Mouse (Mus musculus): ENCODE results near the gene Hoxa5. TPM values are rescaled to one million over a fixed set of nuclear protein-coding genes. Genes with fewer than 3 reads are reported as not detected.

Gene Hoxa5
- polyA plus RNA-seq, 1 experiment: 1.6 TPM

DNA sequence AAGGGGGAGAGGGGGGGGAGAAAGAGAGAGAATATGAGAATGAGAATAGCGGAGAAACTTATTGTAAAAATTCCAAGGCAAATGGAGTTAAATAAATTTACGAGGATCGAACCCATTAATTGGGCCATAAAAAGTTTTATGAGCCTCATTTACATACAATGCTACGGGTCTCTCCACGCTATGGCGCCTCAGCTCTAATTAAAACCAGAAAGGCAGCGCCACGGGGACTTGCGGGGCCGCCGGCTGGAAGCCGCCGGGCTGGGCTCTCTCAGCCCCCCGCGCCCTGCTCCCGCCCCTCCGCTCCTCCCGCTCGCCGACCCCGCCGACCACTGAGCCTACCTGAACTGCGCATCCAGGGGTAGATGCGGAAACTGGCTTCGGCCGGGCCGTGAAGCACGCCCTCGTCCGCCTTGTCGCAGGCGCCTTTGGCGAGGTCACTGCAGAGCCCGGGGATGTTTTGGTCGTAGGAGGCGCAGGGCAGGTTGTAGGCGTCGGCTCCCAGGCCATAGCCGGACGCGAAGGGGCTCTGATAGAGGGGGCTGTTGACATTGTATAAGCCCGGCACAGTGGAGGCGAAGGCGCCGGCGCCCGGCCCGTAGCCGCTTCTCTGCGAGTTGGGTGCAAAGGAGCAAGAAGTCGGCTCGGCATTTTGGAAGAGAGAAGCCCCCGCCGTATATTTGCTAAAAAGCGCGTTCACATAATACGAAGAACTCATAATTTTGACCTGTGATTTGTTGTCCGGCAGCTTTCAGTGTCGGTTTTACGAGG lies 12.5 kb upstream of the Hoxa5 start:
- Histone ChIP-seq H3K4me2 (ENCODE audit: low read depth) (peak overlapping the region; percentile 88), H3ac (ENCODE audit: control insufficient read depth, insufficient read length) (peak overlapping the region; percentile 46), H3K27me3 (ENCODE audit: control insufficient read depth, insufficient read depth, insufficient read length) (no peaks in the 10 kb centered on the region), H3K36me3 (ENCODE audit: control insufficient read depth, insufficient read depth) (no peaks in the 10 kb centered on the region), H3K79me2 (ENCODE audit: control insufficient read depth, insufficient read depth) (peaks cover 16% of the 10 kb centered on the region), H3K4me3 (peak overlapping the region; percentile 89)
- TF ChIP-seq E2F4 (IDR thresholded peaks at IDR 0.05; ENCODE audit: insufficient read depth): no peak
- TF ChIP-seq POLR2A (IDR thresholded peaks at IDR 0.05; ENCODE audit: insufficient read length, low read depth): peak; percentile 67
- TF ChIP-seq USF1 (IDR thresholded peaks at IDR 0.05; ENCODE audit: low read depth): no peak
- no peak for TF ChIP-seq SRF (IDR thresholded peaks at IDR 0.05; ENCODE audit: control insufficient read depth, insufficient read length, low read depth)
- peak; percentile 64 for TF ChIP-seq POLR2AphosphoS2 (IDR thresholded peaks at IDR 0.05; ENCODE audit: insufficient read length, low read depth)

- peak overlapping the region; percentile 88 for H3K4me2 ChIP-seq (ENCODE audit: low read depth)
- H3K79me2 ChIP-seq (ENCODE audit: control insufficient read depth, insufficient read depth): peaks cover 22% of the 10 kb centered on the region
- H3ac ChIP-seq (ENCODE audit: control insufficient read depth, insufficient read length): no peak overlapping the region
- no peak for TF ChIP-seq REST (IDR thresholded peaks at IDR 0.05; ENCODE audit: insufficient read depth, insufficient read length)
- TF ChIP-seq POLR2A (IDR thresholded peaks at IDR 0.05; ENCODE audit: insufficient read length, low read depth): peak; percentile 7
- no peaks in the 10 kb centered on the region for H3K36me3 ChIP-seq (ENCODE audit: control insufficient read depth, insufficient read depth)
- H3K4me3 ChIP-seq: peak overlapping the region; percentile 89
- no peaks in the 10 kb centered on the region for H3K27me3 ChIP-seq (ENCODE audit: control insufficient read depth, insufficient read depth, insufficient read length)
Measured at GRCm38 (mm10) chr6:52215771-52216535, 11.6 kb upstream of the Hoxa5 start.

DNA sequence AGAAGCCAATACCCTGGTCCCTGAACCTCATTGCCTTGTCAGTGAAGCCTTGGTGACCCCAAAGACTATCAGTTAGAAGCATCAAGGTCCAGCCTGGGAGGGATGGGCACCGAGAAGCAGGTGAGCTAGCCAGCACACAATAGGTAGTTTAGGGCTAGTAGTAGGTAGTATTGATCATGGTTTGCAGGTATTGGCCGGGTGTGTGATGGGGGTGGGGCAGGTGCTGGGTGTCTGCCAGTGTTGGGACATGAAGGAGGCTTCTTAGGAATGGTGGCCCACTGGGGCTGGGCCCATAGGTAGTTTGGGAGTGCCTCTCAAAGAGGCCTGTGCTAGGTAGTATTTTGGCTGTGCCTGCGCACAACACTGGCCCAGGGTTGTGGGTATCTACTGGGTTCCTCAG lies 10.7 kb upstream of the Hoxa5 start:
- peak overlapping the region; percentile 88 for H3K4me2 ChIP-seq (ENCODE audit: low read depth)
- no peaks in the 10 kb centered on the region for H3K27me3 ChIP-seq (ENCODE audit: control insufficient read depth, insufficient read depth, insufficient read length)
- no peaks in the 10 kb centered on the region for H3K36me3 ChIP-seq (ENCODE audit: control insufficient read depth, insufficient read depth)

DNA sequence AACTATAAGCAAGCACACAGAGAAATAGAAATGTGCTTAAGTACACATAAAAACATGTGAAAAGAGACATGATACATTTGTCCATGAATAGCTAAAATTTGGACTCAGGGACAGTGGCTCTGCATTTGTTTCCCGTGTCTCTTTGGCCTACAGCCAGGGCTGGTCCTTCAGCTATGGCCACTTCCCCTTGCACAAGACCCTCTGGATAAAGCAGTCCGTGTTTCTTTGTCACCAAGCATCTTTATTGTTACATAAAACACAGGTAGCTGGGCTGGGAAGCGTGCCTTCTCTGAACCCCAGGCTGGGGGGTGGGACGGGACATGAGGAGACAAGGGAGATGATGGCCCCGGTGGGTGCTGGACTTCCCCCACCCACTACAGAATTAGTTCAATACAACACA lies 9.9 kb upstream of the Hoxa5 start:
- Histone ChIP-seq H3K36me3 (ENCODE audit: control insufficient read depth, insufficient read depth) (no peaks in the 10 kb centered on the region), H3ac (ENCODE audit: control insufficient read depth, insufficient read length) (no peak overlapping the region), H3K4me3 (peak overlapping the region; percentile 67), H3K4me2 (ENCODE audit: low read depth) (peak overlapping the region; percentile 97), H3K79me2 (ENCODE audit: control insufficient read depth, insufficient read depth) (peaks cover 38% of the 10 kb centered on the region), H3K27me3 (ENCODE audit: control insufficient read depth, insufficient read depth, insufficient read length) (no peaks in the 10 kb centered on the region)
- TF ChIP-seq TCF12 (IDR thresholded peaks at IDR 0.05; ENCODE audit: insufficient read depth, poor library complexity, severe bottlenecking) (no peak), MAX (IDR thresholded peaks at IDR 0.05; ENCODE audit: low read depth) (no peak), USF1 (IDR thresholded peaks at IDR 0.05; ENCODE audit: low read depth) (no peak), POLR2AphosphoS2 (IDR thresholded peaks at IDR 0.05; ENCODE audit: insufficient read length, low read depth) (no peak), E2F4 (IDR thresholded peaks at IDR 0.05; ENCODE audit: insufficient read depth) (no peak), MYOG (IDR thresholded peaks at IDR 0.05; ENCODE audit: control insufficient read depth in 1 of 3, insufficient read depth in 1 of 3, insufficient read length in 2 of 3, low read depth in 2 of 3) (no peak), REST (IDR thresholded peaks at IDR 0.05; ENCODE audit: insufficient read depth, insufficient read length) (no peak), CEBPB (IDR thresholded peaks at IDR 0.05; ENCODE audit: insufficient read depth, poor library complexity, severe bottlenecking) (no peak), POLR2A (IDR thresholded peaks at IDR 0.05; ENCODE audit: insufficient read length, low read depth) (no peak), TCF3 (IDR thresholded peaks at IDR 0.05; ENCODE audit: insufficient read length, low read depth) (no peak), SRF (IDR thresholded peaks at IDR 0.05; ENCODE audit: control insufficient read depth, insufficient read length, low read depth) (no peak)

More for the DNA sequence above, 10.7 kb upstream of the Hoxa5 start:
- no peak for TF ChIP-seq CEBPB (IDR thresholded peaks at IDR 0.05; ENCODE audit: insufficient read depth, poor library complexity, severe bottlenecking)
- no peak for TF ChIP-seq MYOG (IDR thresholded peaks at IDR 0.05; ENCODE audit: control insufficient read depth in 1 of 3, insufficient read depth in 1 of 3, insufficient read length in 2 of 3, low read depth in 2 of 3)
- no peak for TF ChIP-seq SRF (IDR thresholded peaks at IDR 0.05; ENCODE audit: control insufficient read depth, insufficient read length, low read depth)
- no peak for TF ChIP-seq REST (IDR thresholded peaks at IDR 0.05; ENCODE audit: insufficient read depth, insufficient read length)
- TF ChIP-seq TCF3 (IDR thresholded peaks at IDR 0.05; ENCODE audit: insufficient read length, low read depth): no peak
- no peak for TF ChIP-seq MYOD1 (IDR thresholded peaks at IDR 0.05; ENCODE audit: control insufficient read depth in 1 of 3, insufficient read length in 2 of 3, low read depth in 2 of 3)
- no peak for TF ChIP-seq USF1 (IDR thresholded peaks at IDR 0.05; ENCODE audit: low read depth)
- no peak for TF ChIP-seq TCF12 (IDR thresholded peaks at IDR 0.05; ENCODE audit: insufficient read depth, poor library complexity, severe bottlenecking)
- TF ChIP-seq POLR2A (IDR thresholded peaks at IDR 0.05; ENCODE audit: insufficient read length, low read depth): no peak
- no peak for TF ChIP-seq MAX (IDR thresholded peaks at IDR 0.05; ENCODE audit: low read depth)
- no peak for TF ChIP-seq POLR2AphosphoS2 (IDR thresholded peaks at IDR 0.05; ENCODE audit: insufficient read length, low read depth)
- Histone ChIP-seq H3K79me2 (ENCODE audit: control insufficient read depth, insufficient read depth) (peaks cover 30% of the 10 kb centered on the region), H3K4me3 (peak overlapping the region; percentile 89), H3ac (ENCODE audit: control insufficient read depth, insufficient read length) (no peak overlapping the region)
